Mouse (Mus musculus): ENCODE results near the gene Pkd2.

GRCm38 (mm10) chr5:104453075-104453474, 6.2 kb upstream of the Pkd2 start:
- TF ChIP-seq EP300 (IDR thresholded peaks at IDR 0.05) (no peak), CTCF (IDR thresholded peaks at IDR 0.05) (no peak)

All from lung, postnatal 0 days (tissue).